Mouse (Mus musculus) left cerebral cortex, adult 9 months (tissue): ENCODE data around the gene Gm11733.

Source experiments
- DNase-seq, 2 experiments: peaks; one replicate each; pipeline ENCODE4 v3.0.0; 2022; ENCODE audit warnings: low spot score in 2 of 2

The Gm11733 gene

DNA sequence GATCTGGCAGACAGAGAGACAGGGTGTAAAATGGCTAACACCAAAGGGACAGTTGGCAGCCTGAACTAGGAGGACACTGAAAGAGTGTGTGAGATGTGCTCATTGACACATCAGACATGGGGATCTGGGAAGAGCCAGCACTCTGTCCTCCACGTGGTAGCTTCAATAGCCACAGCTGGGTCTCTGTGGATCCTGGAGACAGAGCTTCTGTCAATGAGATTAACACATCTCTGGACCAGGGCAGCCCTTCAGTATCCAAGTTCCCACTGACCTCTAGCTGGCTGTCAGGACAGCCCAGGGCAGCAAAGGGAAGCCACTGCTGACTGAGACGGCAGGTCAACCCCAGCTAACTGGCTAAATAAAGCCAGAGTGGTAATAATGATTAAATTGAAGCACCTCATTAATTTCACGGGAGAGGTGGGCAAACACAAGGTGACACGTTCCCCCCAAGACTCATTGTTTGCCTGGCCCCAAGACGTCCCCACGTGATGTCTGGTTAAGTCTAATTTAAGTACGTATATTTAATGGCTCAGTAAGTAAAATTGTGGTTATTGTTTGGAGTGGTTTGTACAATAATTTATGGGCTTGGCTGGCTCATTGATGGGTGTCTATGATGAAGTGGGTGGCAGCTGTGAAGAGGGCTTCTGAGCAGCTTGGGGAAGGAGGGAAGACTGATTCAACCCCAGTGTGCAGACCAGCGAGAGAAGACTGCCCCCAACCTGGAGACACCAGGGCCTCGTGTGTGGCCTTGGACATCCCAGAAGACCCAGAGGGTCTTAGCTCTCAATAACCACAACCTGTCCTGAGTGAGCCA lies 51.5 kb downstream of the Gm11733 start:
- DNase-seq: no peak

DNA sequence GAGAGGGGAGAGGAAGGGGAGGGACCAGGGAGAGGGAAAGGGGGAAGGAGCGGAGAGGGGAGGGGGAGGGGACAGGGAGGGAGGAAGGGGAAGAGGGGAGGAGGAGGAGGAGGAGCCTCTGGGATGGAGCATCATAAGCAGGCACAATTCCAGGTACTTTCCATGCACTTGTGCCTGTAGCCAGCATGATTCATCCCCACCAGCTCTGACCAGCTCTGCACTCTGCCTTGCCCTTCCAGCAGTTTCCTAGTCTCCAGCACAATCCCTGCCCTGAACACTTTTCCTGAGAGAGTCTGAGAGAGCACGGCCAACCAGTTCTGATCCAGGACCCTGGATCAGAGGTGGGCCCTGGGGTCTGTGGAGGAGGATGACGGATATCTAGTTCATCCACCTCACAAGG lies 52.4 kb downstream of the Gm11733 start:
- no peak for DNase-seq
